Mouse (Mus musculus) adrenal gland, adult 18-20 months (tissue): ENCODE measurements at regions not wholly inside any gene's neighbourhood (a gene's known extent, or its start where the extent isn't known, plus 50 kb on each side); places are given as distances from the start of the nearest gene placed in this dataset.

Experiments used
- DNase-seq, 2 experiments: peaks; one replicate each; pipeline ENCODE4 v3.0.0; 2021 to 2022; ENCODE audit warnings: low spot score in 2 of 2

- DNase-seq: no peak
These were observed 70.4 kb downstream of the Irx5 start for GRCm38 (mm10) chr8:92427801-92428200.

GRCm38 (mm10) chr8:92437075-92437663, 79.7 kb downstream of the Irx5 start:
- no peak for DNase-seq

- no peak for DNase-seq
These were observed 80.9 kb downstream of the Irx5 start for GRCm38 (mm10) chr8:92438294-92438693.

DNA sequence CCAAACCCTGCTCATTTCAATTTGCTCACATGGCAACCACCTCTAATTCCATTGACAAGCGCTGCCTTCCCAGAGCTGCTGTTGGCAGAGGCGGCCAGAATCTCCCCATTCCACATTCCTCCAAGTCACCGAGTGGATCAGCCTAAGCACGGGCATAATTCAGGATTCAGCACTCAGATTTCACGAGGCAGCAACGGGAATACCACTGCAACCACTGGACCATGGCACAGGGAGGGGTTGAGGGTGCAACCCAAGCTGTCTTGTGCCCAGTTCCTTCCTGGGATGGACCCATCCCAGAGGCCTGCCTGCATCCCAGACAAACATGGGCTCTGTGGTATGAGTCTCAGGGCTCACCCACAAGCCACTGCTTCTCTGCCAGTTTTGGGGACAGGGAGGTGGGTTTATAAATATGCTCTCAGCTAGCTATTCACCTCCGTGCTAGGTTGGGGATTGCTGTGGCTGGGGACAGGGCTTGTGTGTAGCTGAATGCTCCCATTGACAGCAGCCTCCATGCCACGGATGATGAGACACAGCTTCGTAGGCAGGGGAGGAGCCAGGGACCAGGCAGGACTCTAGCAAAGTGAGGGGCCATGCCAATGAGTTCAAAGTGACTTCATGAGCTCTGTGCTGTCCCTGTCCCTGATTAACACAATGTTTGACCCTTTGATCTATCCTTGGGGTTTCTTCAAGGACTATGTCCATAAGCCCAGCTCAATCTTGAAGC, 82.5 kb downstream of the Irx5 start:
- DNase-seq: no peak

DNA sequence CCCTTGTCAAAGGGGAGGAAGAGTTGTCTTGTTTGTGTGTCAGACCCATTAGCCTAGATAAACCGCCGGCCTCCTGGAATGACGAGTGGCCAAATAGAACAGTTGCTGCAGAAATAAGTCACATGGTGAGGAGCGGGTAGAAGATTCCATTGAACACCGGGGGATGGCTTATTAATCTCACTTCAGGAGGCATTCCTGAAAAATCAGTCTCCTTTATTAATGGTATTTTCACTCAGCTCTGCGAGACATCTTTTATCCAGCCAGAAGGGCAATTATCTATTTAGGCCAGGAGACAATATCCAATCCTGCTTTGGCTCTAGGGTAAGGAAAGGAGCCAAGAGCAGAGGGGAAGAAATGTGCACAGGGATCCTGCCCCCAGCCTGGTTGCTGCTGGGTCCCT, 84.7 kb downstream of the Irx5 start:
- DNase-seq: no peak

DNA sequence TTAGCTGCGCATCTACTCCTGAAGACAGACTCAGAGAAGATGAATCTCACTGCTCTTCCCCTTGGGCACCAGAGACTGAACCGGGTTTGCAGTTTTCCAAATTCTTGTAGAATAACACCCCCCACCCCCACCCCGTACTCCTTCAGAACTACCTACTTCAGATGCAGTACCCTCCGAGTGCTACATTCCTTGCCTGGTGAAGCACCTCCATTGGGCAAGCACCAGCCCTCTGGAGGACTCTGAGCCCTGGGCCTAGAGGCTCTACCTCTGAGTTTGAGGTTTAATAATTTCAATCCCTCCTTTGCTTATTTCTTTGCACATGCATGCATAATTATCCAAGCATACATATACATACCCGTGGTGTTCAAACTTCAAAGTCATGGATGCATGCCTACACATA, 101.9 kb downstream of the Irx5 start:
- DNase-seq: no peak

DNA sequence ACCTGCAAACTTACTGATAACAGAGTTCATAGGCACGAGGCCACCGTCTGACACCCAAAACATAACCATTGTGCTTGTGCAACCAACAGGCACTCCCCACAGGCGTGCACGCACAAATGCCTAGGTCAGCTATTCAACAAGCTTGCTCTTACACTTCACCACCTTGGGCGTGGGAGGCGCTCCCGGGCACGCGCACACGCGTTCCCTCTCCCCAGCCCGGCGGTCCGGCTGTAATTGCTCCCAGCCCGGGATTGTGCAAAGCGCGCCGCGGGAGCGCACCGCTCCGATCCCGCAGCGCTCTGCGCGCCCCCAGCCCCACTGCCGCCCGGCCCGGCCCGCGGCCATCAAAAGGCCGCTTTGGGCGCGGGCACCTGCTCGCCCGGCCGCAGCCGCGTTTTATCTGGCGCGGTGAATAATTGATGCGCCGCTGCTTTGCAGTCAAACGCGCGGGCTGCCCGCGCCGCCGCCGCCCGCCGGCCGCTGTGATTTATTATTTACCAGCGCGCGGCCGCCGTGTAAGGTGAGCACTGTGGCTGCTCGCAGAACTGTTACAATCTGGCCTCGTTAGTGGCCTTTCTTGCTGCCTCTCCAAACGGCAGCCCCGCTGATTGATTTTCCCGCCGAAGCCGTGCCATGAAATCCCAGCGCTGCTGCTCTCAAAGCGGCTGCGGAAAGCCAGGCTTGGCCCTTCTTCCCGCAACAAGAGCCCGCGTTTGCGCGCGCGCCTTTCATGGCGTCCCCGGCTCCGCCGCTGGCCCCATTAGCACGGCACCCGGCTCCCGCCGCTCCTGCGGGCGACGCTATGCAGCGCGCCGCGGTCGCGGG, 102.9 kb downstream of the Irx5 start:
- no peak for DNase-seq

DNA sequence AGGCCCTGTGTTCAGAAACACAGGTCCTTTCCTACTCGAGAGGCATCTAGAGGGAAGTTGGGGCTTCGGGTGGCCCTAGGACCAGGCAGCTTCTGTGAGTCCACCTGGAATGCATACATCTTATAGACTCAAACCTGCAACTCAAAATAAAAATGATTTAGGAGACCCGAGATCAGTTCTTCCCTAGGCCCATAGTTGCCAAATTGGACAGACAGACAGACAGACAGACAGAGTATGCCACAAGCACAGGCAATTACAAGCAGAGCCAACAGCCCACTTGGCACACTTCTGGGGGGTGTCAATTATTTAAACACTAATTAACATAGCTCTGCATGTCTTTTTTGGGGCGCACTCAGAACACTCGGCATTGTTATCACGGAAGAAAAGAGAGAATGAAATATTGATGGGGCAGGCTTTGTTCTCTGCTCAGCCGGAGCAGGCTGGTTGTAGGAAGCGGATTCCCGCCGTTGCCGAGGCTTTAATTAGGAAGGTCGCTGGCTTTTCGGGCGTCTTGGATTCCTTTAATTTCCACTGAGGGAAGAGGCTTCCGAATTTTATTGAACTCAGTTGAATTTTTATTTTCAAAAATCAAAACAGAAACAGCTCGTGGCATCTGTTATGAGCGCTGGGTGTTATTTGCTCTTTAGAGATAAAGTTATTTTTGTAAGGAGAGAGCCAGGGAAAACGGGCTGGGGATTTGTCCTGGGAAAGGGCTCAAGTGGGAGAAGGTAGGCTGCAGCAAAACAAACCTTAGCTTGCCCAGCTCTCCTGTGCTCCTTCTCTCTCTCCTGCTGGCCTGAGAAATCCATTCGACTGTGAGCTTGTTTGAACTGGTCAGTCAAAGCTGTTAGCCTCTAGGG, 111.9 kb downstream of the Irx5 start:
- DNase-seq: no peak

GRCm38 (mm10) chr8:92472257-92472656, 114.8 kb downstream of the Irx5 start:
- no peak for DNase-seq

DNA sequence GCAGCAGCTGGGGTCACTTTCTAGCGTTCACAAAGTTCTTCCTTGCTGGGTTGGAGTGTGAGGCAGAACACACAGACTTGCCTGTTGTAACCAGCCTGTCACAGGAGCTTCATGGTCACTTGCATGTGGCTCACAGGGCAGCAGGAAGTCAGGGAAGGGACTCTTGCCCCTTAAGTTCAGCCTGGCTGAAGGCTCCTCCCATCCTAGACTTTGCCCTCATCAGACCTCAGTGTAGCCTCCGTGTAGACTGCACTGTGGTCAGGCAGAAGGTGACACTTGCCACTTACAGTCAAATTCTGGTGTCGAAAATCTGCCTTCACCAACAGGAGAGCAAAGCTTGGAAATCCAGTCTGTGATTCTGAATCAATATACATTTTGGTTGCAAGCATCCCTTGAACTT, 115.4 kb downstream of the Irx5 start:
- no peak for DNase-seq

DNA sequence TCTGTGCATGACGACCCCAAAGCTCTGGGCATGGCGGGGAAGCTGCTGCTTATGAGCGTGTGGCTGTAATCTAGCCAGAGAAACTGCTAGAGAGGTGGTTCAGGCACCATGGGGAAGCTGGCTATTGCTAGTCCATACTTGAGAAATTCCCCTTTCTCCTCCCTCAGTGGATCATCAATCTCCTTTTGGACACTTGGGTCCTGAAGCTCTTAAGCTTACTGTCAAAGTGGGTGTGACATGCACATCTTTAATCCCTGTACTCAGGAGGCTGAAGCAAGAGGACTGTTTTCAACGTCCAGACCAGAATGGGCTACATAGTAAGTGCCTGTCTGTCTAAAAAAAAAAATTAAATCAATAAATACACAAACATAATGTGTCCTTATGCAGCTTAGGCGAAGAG, 125.0 kb downstream of the Irx5 start:
- DNase-seq: no peak

DNA sequence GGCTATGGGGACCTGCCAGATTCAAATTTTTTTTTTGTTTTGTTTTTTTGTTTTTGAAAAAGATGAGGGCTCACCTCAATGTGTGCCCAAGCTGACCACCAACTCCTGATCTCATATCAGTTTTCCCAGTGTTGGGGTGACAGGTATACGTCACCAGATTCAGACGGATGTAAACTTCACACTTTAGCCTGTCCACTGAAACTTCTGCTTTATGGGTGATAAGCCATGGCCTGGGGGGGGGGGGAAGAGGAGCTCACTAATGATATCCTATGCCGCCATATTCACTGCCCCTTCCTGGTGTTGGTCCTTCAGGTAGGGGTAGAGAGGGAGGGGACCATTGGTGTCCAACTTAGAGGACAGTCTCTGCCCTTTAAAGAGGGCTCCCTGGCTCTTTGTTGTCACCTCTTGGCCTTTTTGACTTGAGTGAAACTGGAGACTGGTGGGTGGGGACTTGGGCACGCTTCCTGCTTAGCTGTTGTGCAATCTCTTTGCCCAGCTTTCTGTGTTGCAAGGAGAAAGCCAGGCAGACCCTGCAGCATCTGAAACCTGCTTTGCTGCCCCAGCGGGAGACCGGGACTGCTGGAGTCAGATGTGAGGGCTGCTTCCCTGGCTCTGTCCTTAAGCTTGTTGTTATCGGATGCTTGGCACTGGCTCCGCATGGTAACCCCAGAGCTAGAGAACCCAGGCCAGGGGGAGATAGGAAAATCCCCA, 125.8 kb downstream of the Irx5 start:
- no peak for DNase-seq

- DNase-seq: no peak
These were observed 131.2 kb downstream of the Irx5 start for GRCm38 (mm10) chr8:92488526-92489159.

DNA sequence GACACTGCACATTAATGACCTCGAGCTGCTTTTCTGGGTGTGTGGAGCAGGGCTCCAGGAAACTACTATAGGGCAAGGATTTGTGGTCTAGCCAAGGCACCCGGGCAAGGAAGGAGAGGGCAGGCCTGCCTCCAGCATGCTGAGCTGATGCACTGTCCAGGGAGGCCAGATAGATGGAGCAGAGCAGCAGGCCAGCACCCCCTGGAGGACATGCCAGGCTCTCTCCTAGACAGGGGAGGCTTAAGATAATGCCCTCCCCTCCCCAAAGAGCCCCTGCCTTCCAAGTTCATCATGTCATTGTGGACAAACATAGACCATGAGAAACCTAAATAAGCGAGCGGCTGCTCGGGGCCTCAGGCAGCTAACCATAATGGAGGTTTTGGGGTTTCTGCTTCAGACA, 134.1 kb downstream of the Irx5 start:
- no peak for DNase-seq

- no peak for DNase-seq
These were observed 136.0 kb downstream of the Irx5 start for GRCm38 (mm10) chr8:92493403-92493802.

- DNase-seq: no peak
These were observed 148.3 kb downstream of the Irx5 start for GRCm38 (mm10) chr8:92505552-92506281.

DNA sequence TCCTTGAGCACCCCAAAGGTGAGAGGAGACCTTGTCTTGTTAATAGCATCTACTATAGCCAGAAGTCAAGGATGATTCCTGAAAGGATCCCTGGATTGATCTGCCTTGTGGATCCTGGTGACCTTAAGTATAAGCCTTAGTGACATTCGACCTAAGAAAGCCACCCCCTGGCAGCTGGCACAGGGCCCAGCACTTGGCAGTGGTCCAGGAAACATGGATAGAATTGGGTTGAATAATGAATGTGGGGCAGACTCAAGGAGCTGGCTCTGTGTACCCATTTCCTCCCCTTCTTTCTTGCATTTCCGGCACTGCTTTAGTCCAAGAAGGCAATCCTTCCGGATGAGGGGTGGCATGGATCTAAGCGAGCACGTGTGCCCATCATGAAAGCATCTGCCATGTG, 149.0 kb downstream of the Irx5 start:
- no peak for DNase-seq

DNA sequence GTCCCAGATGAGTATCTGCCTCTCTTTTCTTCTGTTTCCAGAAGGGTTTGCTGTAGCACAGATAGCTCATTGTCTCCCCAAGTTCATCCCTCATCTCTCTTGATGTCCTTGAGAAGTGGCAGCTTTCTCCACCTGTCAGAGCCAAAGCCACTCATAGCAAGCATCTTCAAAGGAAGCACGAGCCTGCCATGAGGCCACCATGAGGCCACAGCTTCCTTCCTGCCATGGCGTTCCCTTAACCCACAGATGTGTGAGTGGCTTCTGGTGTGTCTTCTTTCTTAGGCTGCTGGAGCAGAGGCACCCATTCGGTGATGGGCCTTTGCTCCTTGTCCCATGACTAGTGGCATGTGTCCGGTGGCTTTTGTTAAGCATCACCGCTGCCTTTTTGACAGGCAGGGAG, 149.5 kb downstream of the Irx5 start:
- DNase-seq: no peak

GRCm38 (mm10) chr8:92515385-92515784, 158.0 kb downstream of the Irx5 start:
- DNase-seq: no peak

DNA sequence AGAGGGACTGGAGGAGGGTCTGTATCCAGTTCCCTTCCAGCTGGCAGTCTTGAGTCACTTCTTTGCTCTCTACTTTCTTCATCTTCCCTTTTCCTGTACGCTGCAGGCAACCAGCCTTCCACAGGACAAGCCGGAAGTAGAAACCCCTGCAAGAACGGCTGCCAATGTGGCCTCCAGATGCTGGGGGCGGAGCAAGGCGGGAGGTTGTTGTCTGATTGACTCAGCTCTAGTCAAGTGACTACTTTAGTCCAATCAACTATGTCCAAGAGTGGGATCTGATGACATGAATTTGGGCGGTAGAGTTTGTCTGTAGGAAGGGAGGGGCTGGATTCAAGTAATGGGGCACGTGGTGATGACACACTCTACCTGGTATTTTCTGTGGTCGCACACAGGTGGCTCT, 156.1 kb upstream of the Irx6 start:
- DNase-seq: no peak
